Mouse (Mus musculus) embryonic stem cell, embryonic (primary cell): ENCODE measurements at regions not wholly inside any gene's neighbourhood (a gene's known extent, or its start where the extent isn't known, plus 50 kb on each side); places are given as distances from the start of the nearest gene placed in this dataset.

Experiments
- CTCF ChIA-PET, 4 experiments: fragments of 300-600 bp in 2 of 4; fragments of 350-600 bp in 2 of 4; sonication (Branson Sonifier 250); formaldehyde crosslinking; loops; one replicate each; lab custom pipeline; 2022; ENCODE audit warnings: inconsistent platforms in 2 of 4; lab: Charles Lee
- POLR2A ChIA-PET, 4 experiments: fragments of 300-600 bp in 2 of 4; fragments of 350-600 bp in 2 of 4; sonication (Branson Sonifier 250); formaldehyde crosslinking; loops; one replicate each; lab custom pipeline; 2022; ENCODE audit warnings: antibody characterized with exemption in 4 of 4, inconsistent platforms in 1 of 4; lab: Charles Lee

GRCm38 (mm10) chr4:23567827-23568226 is 928.4 kb upstream of the Mms22l start:
- ChIA-PET CTCF (no interaction called here), POLR2A (no interaction called here)

GRCm38 (mm10) chr4:23573013-23573412 is 923.2 kb upstream of the Mms22l start:
- POLR2A ChIA-PET, result no interaction called here

GRCm38 (mm10) chr4:23587412-23587811 is 908.8 kb upstream of the Mms22l start:
- POLR2A ChIA-PET, result no interaction called here
- CTCF ChIA-PET, result no interaction called here

More at GRCm38 (mm10) chr4:23573013-23573412, 923.2 kb upstream of the Mms22l start:
- CTCF ChIA-PET, result no interaction called here

GRCm38 (mm10) chr4:23590883-23591282 is 905.4 kb upstream of the Mms22l start:
- CTCF ChIA-PET, result no interaction called here
- POLR2A ChIA-PET, result no interaction called here

- ChIA-PET POLR2A (no interaction called here), CTCF (no interaction called here)
Observed at GRCm38 (mm10) chr4:23591593-23591992, 904.7 kb upstream of the Mms22l start.

- POLR2A ChIA-PET, result no interaction called here
- CTCF ChIA-PET, result no interaction called here
Observed at GRCm38 (mm10) chr4:23600070-23600469, 896.2 kb upstream of the Mms22l start.

- POLR2A ChIA-PET, result no interaction called here
- CTCF ChIA-PET, result no interaction called here
Observed at GRCm38 (mm10) chr4:23601426-23602293, 894.6 kb upstream of the Mms22l start.

- POLR2A ChIA-PET, result no interaction called here
- CTCF ChIA-PET, result no interaction called here
Observed at GRCm38 (mm10) chr4:23602294-23602932, 893.8 kb upstream of the Mms22l start.

- POLR2A ChIA-PET, result no interaction called here
- CTCF ChIA-PET, result interaction anchor here in 1 of 4 experiments (0.6 kb wide), 1 partner anchor 107 kb away, joined by 4 read pairs; no protein-coding TSS in a partner anchor
Observed at GRCm38 (mm10) chr4:23607348-23607747, 888.9 kb upstream of the Mms22l start.

- POLR2A ChIA-PET, result no interaction called here
- CTCF ChIA-PET, result no interaction called here
Observed at GRCm38 (mm10) chr4:23621208-23621607, 875.0 kb upstream of the Mms22l start.

GRCm38 (mm10) chr4:23622231-23622630 is 874.0 kb upstream of the Mms22l start:
- POLR2A ChIA-PET, result no interaction called here

GRCm38 (mm10) chr4:23636231-23636928 is 859.9 kb upstream of the Mms22l start:
- CTCF ChIA-PET, result no interaction called here
- POLR2A ChIA-PET, result interaction anchor here in 1 of 4 experiments (0.7 kb wide), 1 partner anchor 23 kb away, joined by 3 read pairs; no protein-coding TSS in a partner anchor

More at GRCm38 (mm10) chr4:23622231-23622630, 874.0 kb upstream of the Mms22l start:
- CTCF ChIA-PET, result interaction anchor here in 1 of 4 experiments (0.5 kb wide), 1 partner anchor 33 kb away, joined by 6 read pairs; no protein-coding TSS in a partner anchor

GRCm38 (mm10) chr4:23636929-23637235 is 859.4 kb upstream of the Mms22l start:
- ChIA-PET POLR2A (no interaction called here), CTCF (no interaction called here)

- CTCF ChIA-PET, result interaction anchor here in 1 of 4 experiments (0.7 kb wide), 1 partner anchor 1102 kb away, joined by 6 read pairs; no protein-coding TSS in a partner anchor
- POLR2A ChIA-PET, result interaction anchor here in 2 of 4 experiments (0.6 to 0.7 kb wide), 2 partner anchors 10 to 833 kb away, joined by 5 to 7 read pairs; no protein-coding TSS in a partner anchor
Observed at GRCm38 (mm10) chr4:23656671-23657070, 839.6 kb upstream of the Mms22l start.

- CTCF ChIA-PET, result no interaction called here
- POLR2A ChIA-PET, result no interaction called here
Observed at GRCm38 (mm10) chr4:23668896-23669295, 827.4 kb upstream of the Mms22l start.

- ChIA-PET POLR2A (no interaction called here), CTCF (no interaction called here)
Observed at GRCm38 (mm10) chr4:23703626-23704025, 792.6 kb upstream of the Mms22l start.

- ChIA-PET CTCF (no interaction called here), POLR2A (no interaction called here)
Observed at GRCm38 (mm10) chr4:23710716-23711115, 785.5 kb upstream of the Mms22l start.

GRCm38 (mm10) chr4:23713781-23714415 is 782.4 kb upstream of the Mms22l start:
- ChIA-PET CTCF (interaction anchor here in 1 of 4 experiments (0.6 kb wide), 1 partner anchor 106 kb away, joined by 4 read pairs; no protein-coding TSS in a partner anchor), POLR2A (no interaction called here)

- ChIA-PET POLR2A (no interaction called here), CTCF (no interaction called here)
Observed at GRCm38 (mm10) chr4:23727846-23728245, 768.4 kb upstream of the Mms22l start.
